Mouse (Mus musculus): ENCODE results near the gene Kcnj9. TPM values are rescaled to one million over a fixed set of nuclear protein-coding genes. Genes with fewer than 3 reads are reported as not detected.

Kcnj9 gene
- polyA plus RNA-seq, 1 experiment = 116 TPM

GRCm38 (mm10) chr1:172286740-172287139, 42.4 kb downstream of the Kcnj9 start:
- Histone ChIP-seq H3K27ac (ENCODE audit: insufficient read depth, low read length) (no peak overlapping the region), H3K4me3 (replicated peaks; ENCODE audit: insufficient read depth, low read depth, low read length) (no peak overlapping the region), H3K4me1 (ENCODE audit: control insufficient read depth, insufficient read depth, low read length) (peaks cover 8% of the 10 kb centered on the region), H3K27me3 (ENCODE audit: control insufficient read depth, insufficient read depth, low read length) (no peaks in the 10 kb centered on the region)
- 66% methylated on average over 5 of the region's 5 CpGs for WGBS
- no peak for TF ChIP-seq POLR2A (IDR thresholded peaks at IDR 0.05; ENCODE audit: borderline replicate concordance, insufficient read depth, low read length)
- TF ChIP-seq CTCF (IDR thresholded peaks at IDR 0.05; ENCODE audit: borderline replicate concordance, insufficient read depth, low read depth, low read length) = no peak
- DNase-seq = no peak

DNA sequence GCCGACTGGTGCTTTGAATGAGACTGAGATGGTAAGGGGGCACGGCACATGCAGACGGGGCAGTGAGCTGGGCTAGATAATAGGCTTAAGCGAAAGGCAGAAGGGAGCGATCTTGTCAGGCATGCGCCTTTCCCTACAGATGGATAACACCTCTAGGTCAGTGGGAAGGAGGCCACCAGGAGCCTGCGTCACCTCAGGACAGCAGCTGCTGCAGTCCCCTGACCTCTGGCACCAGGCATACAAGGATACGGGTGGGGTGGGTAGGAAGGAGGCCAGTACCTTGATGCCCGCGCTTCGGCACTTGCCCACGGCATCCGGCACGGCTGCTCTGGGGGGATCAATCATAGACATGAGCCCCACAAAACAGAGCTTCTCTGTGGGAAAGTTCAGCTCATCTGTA, 44.9 kb downstream of the Kcnj9 start:
- Histone ChIP-seq H3K27me3 (ENCODE audit: control insufficient read depth, insufficient read depth, low read length) (no peaks in the 10 kb centered on the region), H3K4me1 (ENCODE audit: control insufficient read depth, insufficient read depth, low read length) (peaks cover 8% of the 10 kb centered on the region), H3K4me3 (replicated peaks; ENCODE audit: insufficient read depth, low read depth, low read length) (no peak overlapping the region), H3K27ac (ENCODE audit: insufficient read depth, low read length) (no peak overlapping the region)
- DNase-seq = peak in 1 of 2 experiments; percentile 9
- TF ChIP-seq POLR2A (IDR thresholded peaks at IDR 0.05; ENCODE audit: borderline replicate concordance, insufficient read depth, low read length) = no peak
- 86% methylated on average over 14 of the region's 14 CpGs for WGBS

- DNase-seq = peak in 1 of 2 experiments; percentile 33
- no peak overlapping the region for H3K27ac ChIP-seq (ENCODE audit: insufficient read depth, low read length)
- H3K4me3 ChIP-seq (replicated peaks; ENCODE audit: insufficient read depth, low read depth, low read length) = no peak overlapping the region
- no peak for TF ChIP-seq CTCF (IDR thresholded peaks at IDR 0.05; ENCODE audit: borderline replicate concordance, insufficient read depth, low read depth, low read length)
- H3K4me1 ChIP-seq (ENCODE audit: control insufficient read depth, insufficient read depth, low read length) = peaks cover 8% of the 10 kb centered on the region
- 48% methylated on average over 6 of the region's 6 CpGs for WGBS
- H3K27me3 ChIP-seq (ENCODE audit: control insufficient read depth, insufficient read depth, low read length) = no peaks in the 10 kb centered on the region
These were observed 46.0 kb downstream of the Kcnj9 start for GRCm38 (mm10) chr1:172283073-172283472.

DNA sequence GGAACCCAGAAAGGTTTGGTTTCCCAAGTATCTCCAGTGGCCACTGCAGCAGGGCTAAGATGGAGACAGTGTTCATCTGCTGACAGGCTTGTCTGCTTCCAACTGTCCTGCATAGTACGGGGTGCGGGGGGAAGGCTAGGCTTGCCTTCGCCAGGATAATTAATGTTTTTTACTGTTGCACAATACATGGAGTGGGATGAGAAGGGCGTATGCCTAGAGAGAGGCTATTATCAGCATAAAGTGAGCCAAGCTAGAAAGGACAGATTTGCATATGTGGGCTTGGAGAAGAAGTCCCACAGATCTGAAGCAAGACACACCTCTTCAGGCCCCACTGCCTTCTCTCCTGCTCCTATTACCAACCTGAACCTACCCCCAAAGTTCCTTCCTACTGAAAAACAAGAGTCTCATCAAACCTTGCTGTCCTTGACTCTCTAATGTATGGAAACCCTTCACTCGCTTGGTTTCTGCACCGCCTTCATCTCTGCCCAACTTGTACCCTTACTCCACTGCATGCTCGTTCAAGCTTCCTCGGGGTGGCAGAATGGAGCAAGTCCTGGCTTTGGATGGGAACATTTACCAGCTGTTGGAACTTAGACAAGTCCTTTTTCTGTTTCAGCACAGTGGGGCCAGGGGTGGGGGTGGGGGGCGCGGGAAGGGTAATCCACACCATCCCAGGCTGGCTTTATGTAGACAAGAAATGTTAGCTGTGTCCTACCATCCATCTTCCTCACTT, 47.4 kb downstream of the Kcnj9 start:
- peaks cover 8% of the 10 kb centered on the region for H3K4me1 ChIP-seq (ENCODE audit: control insufficient read depth, insufficient read depth, low read length)
- no peak overlapping the region for H3K4me3 ChIP-seq (replicated peaks; ENCODE audit: insufficient read depth, low read depth, low read length)
- no peak for TF ChIP-seq POLR2A (IDR thresholded peaks at IDR 0.05; ENCODE audit: borderline replicate concordance, insufficient read depth, low read length)
- TF ChIP-seq CTCF (IDR thresholded peaks at IDR 0.05; ENCODE audit: borderline replicate concordance, insufficient read depth, low read depth, low read length) = no peak
- 72% methylated on average over 10 of the region's 10 CpGs for WGBS
- DNase-seq = no peak
- H3K27me3 ChIP-seq (ENCODE audit: control insufficient read depth, insufficient read depth, low read length) = no peaks in the 10 kb centered on the region
- H3K27ac ChIP-seq (ENCODE audit: insufficient read depth, low read length) = no peak overlapping the region

DNA sequence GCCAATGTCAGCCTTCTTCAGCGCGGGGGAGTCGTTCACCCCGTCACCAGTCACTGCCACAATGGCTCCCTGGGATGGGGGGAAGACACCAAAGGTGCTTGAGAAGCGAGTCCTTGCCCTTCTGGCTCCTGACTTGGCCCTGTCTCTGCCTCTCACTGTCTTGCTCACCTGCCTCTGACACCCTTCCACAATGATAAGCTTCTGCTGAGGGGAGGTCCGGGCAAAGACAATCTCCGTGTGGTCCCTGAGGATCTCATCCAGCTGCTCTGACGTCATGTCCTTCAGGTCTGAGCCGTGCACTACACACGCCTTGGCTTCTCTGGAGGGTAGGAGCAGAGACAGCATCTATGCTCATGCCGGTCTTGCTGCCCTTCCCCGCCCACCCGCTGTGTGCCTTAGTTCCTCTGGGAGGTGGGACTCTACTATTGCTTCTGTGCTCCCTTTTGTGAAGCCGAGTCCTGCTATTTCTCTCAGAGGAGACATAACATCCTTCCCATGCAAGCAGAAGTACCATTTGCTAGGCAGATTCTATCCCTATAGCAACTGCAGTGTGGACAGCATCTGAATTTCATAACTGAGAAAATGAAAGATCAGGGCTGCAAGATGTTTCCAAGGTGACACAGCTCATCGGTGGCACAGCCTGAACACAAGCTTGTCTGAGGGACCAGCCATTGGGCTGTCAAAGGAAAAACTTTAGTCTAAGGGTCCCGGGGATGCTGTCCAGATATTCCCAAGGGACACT, 49.2 kb downstream of the Kcnj9 start:
- no peaks in the 10 kb centered on the region for H3K27me3 ChIP-seq (ENCODE audit: control insufficient read depth, insufficient read depth, low read length)
- 71% methylated on average over 16 of the region's 16 CpGs for WGBS
- H3K4me3 ChIP-seq (replicated peaks; ENCODE audit: insufficient read depth, low read depth, low read length) = no peak overlapping the region
- TF ChIP-seq CTCF (IDR thresholded peaks at IDR 0.05; ENCODE audit: borderline replicate concordance, insufficient read depth, low read depth, low read length) (no peak), POLR2A (IDR thresholded peaks at IDR 0.05; ENCODE audit: borderline replicate concordance, insufficient read depth, low read length) (no peak)
- no peak overlapping the region for H3K27ac ChIP-seq (ENCODE audit: insufficient read depth, low read length)
- peaks cover 8% of the 10 kb centered on the region for H3K4me1 ChIP-seq (ENCODE audit: control insufficient read depth, insufficient read depth, low read length)
- no peak for DNase-seq

DNA sequence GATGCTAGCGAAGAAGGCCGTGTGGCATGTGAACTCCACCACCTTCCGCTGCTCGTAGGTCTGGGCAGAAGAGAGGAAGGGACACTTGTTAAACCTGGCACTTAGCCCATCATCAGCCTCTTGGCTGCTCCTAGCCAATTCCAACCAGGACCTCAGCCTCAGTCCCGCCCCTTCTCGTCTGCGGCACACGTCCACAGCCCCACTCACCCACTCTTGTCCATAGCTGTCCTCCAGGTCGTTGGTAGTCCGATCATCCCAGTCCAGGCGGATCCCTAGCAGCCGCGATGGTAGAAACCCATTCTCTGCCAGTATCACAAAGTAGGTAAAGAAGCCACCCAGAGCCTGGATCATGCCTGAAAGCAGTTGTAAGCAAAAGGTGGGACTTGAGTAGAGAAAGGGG, 50.8 kb downstream of the Kcnj9 start:
- TF ChIP-seq CTCF (IDR thresholded peaks at IDR 0.05; ENCODE audit: borderline replicate concordance, insufficient read depth, low read depth, low read length) = no peak
- TF ChIP-seq POLR2A (IDR thresholded peaks at IDR 0.05; ENCODE audit: borderline replicate concordance, insufficient read depth, low read length) = no peak
- Histone ChIP-seq H3K27me3 (ENCODE audit: control insufficient read depth, insufficient read depth, low read length) (no peaks in the 10 kb centered on the region), H3K27ac (ENCODE audit: insufficient read depth, low read length) (no peak overlapping the region), H3K4me1 (ENCODE audit: control insufficient read depth, insufficient read depth, low read length) (peaks cover 6% of the 10 kb centered on the region), H3K4me3 (replicated peaks; ENCODE audit: insufficient read depth, low read depth, low read length) (no peak overlapping the region)
- no peak for DNase-seq
- WGBS = 74% methylated on average over 13 of the region's 13 CpGs

DNA sequence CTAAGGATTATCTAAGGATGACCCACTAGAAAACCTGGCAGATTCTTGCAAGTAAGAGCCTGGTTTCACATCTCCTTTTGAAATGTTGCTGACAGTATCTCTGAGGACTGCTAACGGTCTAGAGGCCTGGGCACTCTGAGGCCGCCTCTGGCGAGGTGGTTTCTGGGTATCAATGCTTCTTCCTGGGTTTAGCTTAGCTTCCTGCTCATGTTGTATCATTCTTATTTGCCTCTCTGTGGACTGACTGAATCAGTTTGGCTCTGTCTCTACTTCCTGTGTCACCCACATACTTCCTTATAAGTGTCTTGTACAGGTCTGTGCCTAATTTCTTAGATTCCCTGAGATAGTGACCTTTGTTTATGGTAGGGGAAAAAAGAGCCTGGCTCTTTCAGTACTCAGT, 51.9 kb downstream of the Kcnj9 start:
- H3K4me3 ChIP-seq (replicated peaks; ENCODE audit: insufficient read depth, low read depth, low read length) = no peak overlapping the region
- no peak overlapping the region for H3K27ac ChIP-seq (ENCODE audit: insufficient read depth, low read length)
- no peak for TF ChIP-seq POLR2A (IDR thresholded peaks at IDR 0.05; ENCODE audit: borderline replicate concordance, insufficient read depth, low read length)
- no peak for TF ChIP-seq CTCF (IDR thresholded peaks at IDR 0.05; ENCODE audit: borderline replicate concordance, insufficient read depth, low read depth, low read length)
- no peaks in the 10 kb centered on the region for H3K4me1 ChIP-seq (ENCODE audit: control insufficient read depth, insufficient read depth, low read length)
- no peaks in the 10 kb centered on the region for H3K27me3 ChIP-seq (ENCODE audit: control insufficient read depth, insufficient read depth, low read length)
- no peak for DNase-seq
- 75% methylated on average over 3 of the region's 3 CpGs for WGBS

GRCm38 (mm10) chr1:172274547-172274946, 54.6 kb downstream of the Kcnj9 start:
- Histone ChIP-seq H3K27ac (ENCODE audit: insufficient read depth, low read length) (no peak overlapping the region), H3K27me3 (ENCODE audit: control insufficient read depth, insufficient read depth, low read length) (no peaks in the 10 kb centered on the region), H3K4me1 (ENCODE audit: control insufficient read depth, insufficient read depth, low read length) (no peaks in the 10 kb centered on the region), H3K4me3 (replicated peaks; ENCODE audit: insufficient read depth, low read depth, low read length) (no peak overlapping the region)
- 88% methylated on average over 5 of the region's 5 CpGs for WGBS
- no peak for TF ChIP-seq CTCF (IDR thresholded peaks at IDR 0.05; ENCODE audit: borderline replicate concordance, insufficient read depth, low read depth, low read length)
- TF ChIP-seq POLR2A (IDR thresholded peaks at IDR 0.05; ENCODE audit: borderline replicate concordance, insufficient read depth, low read length) = no peak
- DNase-seq = no peak
